Mouse (Mus musculus): Measurements from ENCODE around the gene Krt79.

Gene Krt79

GRCm38 (mm10) chr15:101940274-101940829, at the start of gene Krt79:
Gene Krt79, minus strand, starts transcription at chr15:101940324.
- DNase-seq = no peak

GRCm38 (mm10) chr15:101988714-101989113, 48.6 kb upstream of the Krt79 start:
- no peak for DNase-seq

DNA sequence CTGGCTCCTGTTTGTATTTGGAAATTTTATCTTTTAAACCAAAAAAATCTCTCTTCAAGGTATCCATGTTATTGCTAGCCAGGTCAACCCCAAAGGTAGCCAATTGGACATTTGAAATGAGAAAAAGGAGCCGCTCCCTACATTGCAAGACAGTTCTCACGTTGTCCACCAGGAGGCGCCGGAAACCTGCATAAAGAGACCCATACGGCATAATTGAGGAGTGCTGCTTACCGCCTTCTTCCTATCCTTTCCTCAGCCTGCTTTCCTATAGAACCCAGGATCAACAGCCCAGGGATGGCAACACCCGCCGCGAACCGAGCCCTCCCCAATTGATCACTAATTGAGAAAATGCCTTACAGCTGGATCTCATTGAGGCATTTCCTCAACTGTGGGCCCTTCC, 48.0 kb upstream of the Krt79 start:
- DNase-seq = peak; percentile 72 to 91

DNA sequence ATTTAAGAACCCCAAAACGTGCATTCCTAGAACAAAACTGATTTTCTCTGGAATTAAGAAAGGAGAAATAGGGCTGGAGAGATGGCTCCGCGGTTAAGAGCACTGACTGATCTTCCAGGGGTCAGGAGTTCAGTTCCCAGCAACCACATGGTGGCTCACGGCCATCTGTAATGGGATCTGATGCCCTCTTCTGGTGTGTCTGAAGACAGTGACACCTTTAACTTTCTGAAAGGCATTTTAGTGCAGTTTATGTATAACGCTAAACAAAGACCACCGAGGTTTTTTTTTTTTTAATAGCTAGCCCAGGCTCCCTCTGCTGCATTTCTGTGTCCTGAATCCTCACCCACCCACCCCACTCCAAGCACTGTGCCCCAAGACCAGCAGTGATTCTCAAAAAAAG, 44.6 kb upstream of the Krt79 start:
- no peak for DNase-seq

DNA sequence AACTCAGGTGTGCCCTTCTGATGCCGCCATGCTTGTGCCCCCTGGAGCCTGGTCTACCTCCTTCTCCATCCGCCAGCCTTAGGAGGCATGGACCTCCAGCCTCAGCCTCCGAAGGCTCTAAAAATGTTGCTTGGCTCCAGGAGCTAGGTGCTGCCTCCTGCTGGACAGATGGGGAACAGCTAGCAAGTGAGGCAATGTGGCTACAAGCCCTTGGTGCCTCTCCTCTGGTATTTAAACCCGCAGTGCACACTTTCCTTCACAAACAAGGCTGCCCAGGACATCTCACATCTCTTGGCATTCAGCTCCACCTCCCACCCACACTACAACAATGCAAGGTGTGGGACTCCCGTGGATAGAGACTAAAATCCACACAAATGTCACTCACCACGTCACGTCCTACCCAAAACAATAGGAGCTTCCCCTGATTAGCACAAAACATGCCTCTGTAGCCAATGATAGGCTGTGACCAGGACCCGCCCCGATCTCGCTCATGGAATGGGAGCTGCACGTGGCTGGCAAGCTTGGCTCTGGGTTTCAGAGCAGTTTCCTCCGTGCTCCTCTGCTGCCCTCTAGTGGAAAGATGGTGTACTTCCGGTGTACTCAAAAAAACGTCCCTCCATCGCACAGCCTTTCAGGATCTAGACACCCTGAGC, 44.0 kb upstream of the Krt79 start:
- peak; percentile 94 to 95 for DNase-seq

DNA sequence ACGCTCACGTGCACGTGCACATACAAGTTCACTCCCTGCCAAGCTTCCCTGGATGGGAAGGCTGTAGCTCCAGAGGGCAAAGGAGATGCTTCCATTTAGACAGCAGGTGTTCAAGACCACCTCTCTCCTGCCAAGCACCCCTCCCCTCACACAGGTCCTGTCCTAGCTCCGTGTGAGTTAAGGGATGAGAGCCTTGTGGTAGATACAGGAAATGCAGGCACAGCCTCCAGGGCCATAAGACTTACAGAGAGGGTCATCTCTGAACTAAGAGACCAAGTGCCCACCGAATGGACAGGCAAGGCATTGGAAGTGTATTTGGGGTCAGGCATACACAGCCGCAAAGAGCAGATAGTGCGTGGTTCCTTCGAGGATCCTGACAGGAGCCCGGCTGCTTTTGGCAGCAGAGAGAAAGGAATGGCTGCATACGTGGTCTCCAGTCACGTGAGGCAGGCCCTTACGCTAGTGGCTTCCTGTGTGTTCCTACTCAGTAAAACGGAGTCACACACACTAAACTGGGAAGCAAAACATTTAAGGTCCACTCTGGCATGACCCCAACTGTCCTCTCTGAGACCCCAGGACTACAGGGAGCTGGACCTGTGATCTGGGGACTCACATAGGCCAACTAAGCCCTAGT, 43.3 kb upstream of the Krt79 start:
- no peak for DNase-seq

GRCm38 (mm10) chr15:101980849-101981248, 40.7 kb upstream of the Krt79 start:
- DNase-seq = peak; percentile 88 to 90

DNA sequence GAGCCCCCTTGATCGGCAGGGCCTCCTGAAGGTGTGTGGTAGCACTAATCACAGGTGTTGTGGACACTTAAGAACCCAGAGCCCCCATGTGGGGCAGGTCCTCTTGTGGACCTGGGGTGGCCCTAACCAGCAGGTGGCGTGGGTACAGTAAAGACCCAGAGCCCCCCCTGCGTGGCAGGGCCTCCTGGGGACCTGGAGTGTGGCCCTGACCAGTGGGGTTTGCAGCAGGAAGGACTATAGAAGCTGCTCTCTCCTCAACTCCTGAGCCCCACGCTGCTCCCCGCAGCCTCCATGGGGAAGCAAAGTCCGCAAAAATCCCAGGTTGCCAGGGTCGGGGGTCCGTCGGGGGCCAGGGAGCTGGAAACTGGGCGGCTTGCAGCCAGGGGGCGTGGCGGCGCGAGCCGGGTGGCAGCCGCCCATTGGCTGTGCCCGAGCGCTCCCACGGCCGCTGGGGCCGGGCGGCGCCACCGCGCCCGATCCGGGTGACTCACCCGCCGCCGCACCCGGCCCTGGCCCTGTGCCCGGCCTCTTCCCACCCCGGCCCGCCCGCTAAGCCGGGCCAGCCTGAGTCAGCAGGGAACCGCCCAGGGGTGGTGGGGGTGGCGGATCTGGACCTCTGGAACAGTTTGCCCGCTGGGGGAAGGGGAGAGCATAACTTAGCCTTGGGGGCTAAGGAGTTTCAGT, 37.1 kb upstream of the Krt79 start:
- DNase-seq = peak; percentile 91 to 92

DNA sequence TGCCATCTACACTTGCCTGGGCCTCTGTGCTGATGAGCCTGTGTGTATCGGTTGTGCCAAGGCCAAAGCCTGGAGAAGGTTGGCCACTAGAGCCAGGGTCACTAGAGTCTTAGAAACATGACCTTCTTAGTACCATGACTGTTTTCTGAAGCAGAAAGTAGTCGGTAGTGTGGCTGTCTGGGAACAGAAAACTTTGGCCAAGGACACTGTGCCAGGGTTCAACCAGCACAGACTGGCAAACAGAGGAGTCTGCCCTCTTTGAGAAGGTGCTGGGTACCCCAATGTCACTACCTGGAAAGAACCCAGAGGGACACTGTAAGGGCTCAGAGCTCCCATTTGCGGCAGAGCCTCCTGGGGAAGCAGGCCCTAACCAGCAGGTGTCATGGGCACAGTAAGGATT, 36.5 kb upstream of the Krt79 start:
- peak in 1 of 2 experiments; percentile 35 for DNase-seq

DNA sequence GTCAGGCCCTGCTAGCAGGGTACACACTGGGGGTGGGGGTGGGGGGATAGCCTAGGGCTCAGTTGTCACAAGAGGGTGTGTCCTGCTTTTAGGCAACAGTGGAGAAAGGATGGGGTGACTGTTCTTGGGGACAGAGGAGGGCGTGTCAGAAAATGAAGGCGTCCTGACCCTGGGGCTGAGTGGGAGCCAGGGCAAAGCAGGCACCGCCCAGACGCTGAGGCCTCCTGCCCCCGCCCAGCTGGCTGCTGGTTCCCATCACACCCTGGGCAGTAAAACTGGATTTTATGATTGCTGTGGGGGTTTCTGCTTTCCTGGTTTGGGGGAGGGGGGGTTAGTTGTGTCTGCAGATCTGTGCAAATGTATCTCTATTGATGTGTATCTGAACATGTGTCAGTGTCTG, 35.9 kb upstream of the Krt79 start:
- DNase-seq = no peak

DNA sequence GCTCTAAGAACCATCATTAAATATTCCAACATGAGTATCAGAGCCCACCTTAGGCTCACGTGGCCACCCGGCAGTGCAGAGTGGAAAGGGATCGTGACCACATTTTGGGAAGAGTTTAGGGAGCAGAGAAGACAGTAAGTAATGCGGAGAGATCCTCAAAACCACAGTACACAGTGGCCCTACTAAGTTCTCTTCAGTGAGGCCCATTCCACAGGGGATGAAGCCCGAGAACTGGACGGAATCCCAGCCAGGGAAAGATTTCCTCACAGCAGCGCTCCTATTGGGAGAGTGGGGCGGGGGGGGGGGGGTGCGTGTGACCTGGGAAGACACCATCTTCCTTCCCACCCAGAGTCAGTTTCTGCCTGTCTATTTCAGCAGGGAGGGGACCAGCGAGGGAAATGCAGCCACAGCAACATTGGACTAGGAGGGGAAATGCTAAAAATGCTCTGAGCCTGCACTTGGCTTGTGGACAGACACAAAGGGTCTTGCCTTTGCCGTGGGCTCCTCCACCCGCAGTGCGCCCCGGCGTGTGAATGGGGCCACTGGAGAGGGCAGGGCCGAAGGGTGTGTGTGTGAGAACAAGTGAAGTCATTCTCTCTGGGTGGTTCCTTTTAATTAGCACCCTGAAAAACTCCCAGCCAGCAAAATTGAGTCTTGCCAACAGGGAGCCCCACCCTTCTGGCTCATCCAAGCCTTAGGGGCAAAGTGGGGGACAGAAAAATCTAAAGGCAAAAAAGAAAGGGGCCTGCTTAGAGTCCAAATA, 34.1 kb upstream of the Krt79 start:
- DNase-seq = no peak

DNA sequence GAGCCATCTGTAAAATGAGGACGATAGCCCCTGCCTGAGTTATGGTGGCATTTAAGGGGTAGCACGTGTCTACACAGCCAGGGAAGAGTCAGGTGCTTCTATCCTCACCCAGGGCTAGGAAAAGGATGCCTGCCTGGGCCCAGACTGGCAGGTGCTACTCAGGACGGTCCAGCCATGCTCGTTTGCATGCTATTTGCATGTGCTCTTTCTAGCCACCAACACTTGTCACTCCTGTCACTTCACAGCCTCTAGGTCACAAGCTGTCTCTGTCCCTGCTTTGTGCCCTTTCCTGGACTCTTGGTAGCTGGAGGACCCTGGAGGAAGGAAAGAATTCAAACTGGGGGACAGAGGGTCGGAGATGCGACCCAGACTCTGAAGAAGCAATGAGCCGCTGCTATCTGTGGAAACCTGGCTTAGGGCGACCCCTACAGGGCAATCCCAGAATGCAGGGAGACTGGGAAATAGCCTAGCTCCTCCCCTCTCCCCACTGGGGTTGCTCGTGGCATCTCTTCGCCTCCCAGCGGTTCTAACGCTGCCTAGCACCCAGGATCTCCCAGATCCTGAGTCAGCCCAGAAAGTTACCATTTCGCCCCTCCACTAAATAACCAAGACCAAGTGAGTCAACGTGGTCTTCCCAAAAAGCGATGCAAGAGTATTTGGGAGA, 33.4 kb upstream of the Krt79 start:
- DNase-seq = peak; percentile 89 to 97

DNA sequence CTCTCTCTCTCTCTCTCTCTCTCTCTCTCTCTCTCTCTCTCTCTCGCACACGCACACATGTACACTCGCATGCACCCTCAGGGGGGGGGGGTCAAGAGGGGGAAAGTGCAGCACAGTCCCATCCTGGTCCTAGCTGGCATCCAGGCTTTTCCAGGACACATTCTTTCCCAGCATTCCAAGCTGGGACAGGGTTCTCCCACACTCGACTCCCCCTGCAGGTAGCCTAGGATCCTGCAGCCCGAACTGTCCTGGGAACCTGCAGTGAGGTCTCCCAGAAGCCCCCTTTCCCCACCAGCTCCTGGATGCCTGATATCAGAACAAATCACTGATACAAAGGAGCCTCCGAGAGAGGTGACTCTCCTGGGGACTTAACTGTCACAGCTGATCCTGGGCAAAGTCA, 30.4 kb upstream of the Krt79 start:
- peak in 1 of 2 experiments; percentile 54 for DNase-seq

- no peak for DNase-seq
Observed at GRCm38 (mm10) chr15:101966808-101967207, 26.7 kb upstream of the Krt79 start.

DNA sequence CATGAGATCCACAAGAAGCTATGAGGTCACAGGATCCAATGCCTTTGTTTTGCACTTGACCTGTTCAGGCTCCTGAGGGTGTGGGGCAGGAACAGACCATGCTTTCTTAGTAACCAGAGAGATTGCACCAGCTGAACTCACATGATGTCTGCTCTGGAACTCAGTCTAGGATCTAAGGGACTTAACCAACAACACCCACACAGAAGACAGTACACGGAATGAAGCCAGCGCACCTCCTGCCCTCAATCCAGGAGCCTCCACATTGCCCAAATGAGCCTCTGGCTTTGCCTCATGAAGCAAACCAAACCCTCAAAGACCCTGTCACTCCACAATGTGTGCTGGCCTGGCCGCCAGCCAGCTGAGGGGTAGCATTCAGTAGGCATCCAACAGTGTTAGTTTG, 18.8 kb upstream of the Krt79 start:
- DNase-seq = no peak

GRCm38 (mm10) chr15:101954187-101954586, 14.1 kb upstream of the Krt79 start, which contains the start of gene Krt78:
Gene Krt78, minus strand, starts transcription at chr15:101954287.
- no peak for DNase-seq

- no peak for DNase-seq
Observed at GRCm38 (mm10) chr15:101952733-101953474, 12.8 kb upstream of the Krt79 start.

- DNase-seq = no peak
Observed at GRCm38 (mm10) chr15:101945430-101945829, 5.3 kb upstream of the Krt79 start.

GRCm38 (mm10) chr15:101941948-101942347, 1.8 kb upstream of the Krt79 start:
- no peak for DNase-seq

GRCm38 (mm10) chr15:101938600-101939308, 1.4 kb downstream of the Krt79 start:
- DNase-seq = peak in 1 of 2 experiments; percentile 11

DNA sequence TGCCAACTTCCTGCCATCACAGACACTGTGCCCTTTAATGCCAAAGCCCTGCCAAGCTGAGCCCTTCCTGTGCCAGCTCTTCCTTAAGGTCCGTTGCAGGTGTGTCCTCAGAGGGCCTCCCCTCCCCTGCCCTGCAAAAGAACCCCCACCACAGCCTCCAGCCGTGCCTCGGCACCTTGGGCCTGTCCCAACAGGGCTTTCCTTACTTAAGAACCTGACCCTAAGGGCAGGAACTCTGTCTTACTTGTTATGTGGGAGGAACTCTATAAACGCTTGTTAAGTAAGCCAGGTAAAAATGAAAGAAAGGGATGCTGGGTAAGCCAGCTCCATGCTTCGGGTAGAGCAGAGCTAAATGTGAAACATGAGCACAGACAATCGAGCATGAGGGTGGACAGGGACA, 7.1 kb downstream of the Krt79 start:
- no peak for DNase-seq
